Mouse (Mus musculus): ENCODE data around the gene Dgkb.

- TF ChIP-seq CTCF (IDR thresholded peaks at IDR 0.05; ENCODE audit: low read depth) (no peak), EP300 (IDR thresholded peaks at IDR 0.05; ENCODE audit: low read depth) (no peak)
Observed at GRCm38 (mm10) chr12:38468191-38468590, 650.7 kb downstream of the Dgkb start.

Measured in liver, embryonic 14.5 days (tissue).